16 mouse cellular contexts compared by ENCODE assay signal in genomic region chr11:32068736-32069490, GRCm38 (mm10).
DNase-seq lines count a peak whose midpoint lies in the region; ATAC-seq lines count a peak whose summit lies in the region.
"Had no signal": no experiment of that assay in that cellular context is flagged by ENCODE, and none has a peak within 500 bp of the region (broad histone marks: within the 10 kb centered on the region; RNA-seq: fewer than 3 reads in every experiment).

No protein-coding gene starts in this region.

- peak overlapping the region; percentile 66 for H3K27ac ChIP-seq in forebrain, embryonic 12.5 days
- no peak overlapping the region for H3K27ac ChIP-seq in forebrain, embryonic 10.5 days
- peak overlapping the region; percentile 28; the same call in 1 of the 2 replicates for H3K27ac ChIP-seq in hindbrain, embryonic 15.5 days (replicated peaks)
- no peak overlapping the region for H3K27ac ChIP-seq in hindbrain, embryonic 10.5 days
- peak overlapping the region; percentile 72 for H3K27ac ChIP-seq in midbrain, embryonic 15.5 days
- H3K27ac ChIP-seq in liver, embryonic 11.5 days (ENCODE audit: low read depth, low read length) = no peak overlapping the region
- H3K27ac ChIP-seq: embryonic facial prominence, embryonic 13.5 days; kidney, postnatal 0 days; liver, embryonic 13.5 days; neural tube, embryonic 12.5 days had no signal

- WGBS in forebrain, embryonic 12.5 days = 54% methylated on average over 12 of the region's 12 CpGs
- 82% methylated on average over 12 of the region's 12 CpGs for WGBS in forebrain, embryonic 10.5 days
- WGBS in hindbrain, embryonic 15.5 days = 64% methylated on average over 12 of the region's 12 CpGs
- 79% methylated on average over 12 of the region's 12 CpGs for WGBS in hindbrain, embryonic 10.5 days
- WGBS in midbrain, embryonic 15.5 days = 57% methylated on average over 12 of the region's 12 CpGs
- WGBS in liver, embryonic 11.5 days = 62% methylated on average over 12 of the region's 12 CpGs

- no peak; the same call in 1 of the 2 replicates for ATAC-seq in forebrain, embryonic 12.5 days (ENCODE audit: low FRiP score)
- no peak for ATAC-seq in hindbrain, embryonic 15.5 days (ENCODE audit: low FRiP score, low read depth)
- ATAC-seq in midbrain, embryonic 15.5 days (replicated peaks) = no peak
- ATAC-seq in liver, embryonic 11.5 days (replicated peaks; ENCODE audit: low FRiP score) = no peak
- ATAC-seq: lung, postnatal 0 days; Patski had no signal

- no peaks in the 10 kb centered on the region for H3K36me3 ChIP-seq in forebrain, embryonic 12.5 days (replicated peaks)
- no peaks in the 10 kb centered on the region for H3K36me3 ChIP-seq in forebrain, embryonic 10.5 days (replicated peaks)
- no peaks in the 10 kb centered on the region for H3K36me3 ChIP-seq in hindbrain, embryonic 15.5 days
- no peaks in the 10 kb centered on the region for H3K36me3 ChIP-seq in hindbrain, embryonic 10.5 days
- H3K36me3 ChIP-seq in midbrain, embryonic 15.5 days (replicated peaks) = no peaks in the 10 kb centered on the region
- H3K36me3 ChIP-seq in liver, embryonic 11.5 days (ENCODE audit: control insufficient read depth, insufficient read depth, low read length) = no peaks in the 10 kb centered on the region
- H3K36me3 ChIP-seq: embryonic facial prominence, embryonic 13.5 days; liver, embryonic 13.5 days; neural tube, embryonic 12.5 days had no signal

- H3K4me1 ChIP-seq in forebrain, embryonic 12.5 days = peaks cover 30% of the 10 kb centered on the region
- peaks cover 34% of the 10 kb centered on the region for H3K4me1 ChIP-seq in forebrain, embryonic 10.5 days
- peaks cover 19% of the 10 kb centered on the region for H3K4me1 ChIP-seq in hindbrain, embryonic 15.5 days (replicated peaks)
- H3K4me1 ChIP-seq in hindbrain, embryonic 10.5 days (replicated peaks) = peaks cover 9% of the 10 kb centered on the region
- peaks cover 29% of the 10 kb centered on the region for H3K4me1 ChIP-seq in midbrain, embryonic 15.5 days
- no peaks in the 10 kb centered on the region for H3K4me1 ChIP-seq in liver, embryonic 11.5 days (replicated peaks; ENCODE audit: control insufficient read depth, insufficient read depth, low read length)
- H3K4me1 ChIP-seq: liver, embryonic 13.5 days had no signal

- H3K9ac ChIP-seq in forebrain, embryonic 12.5 days = no peak overlapping the region
- no peak overlapping the region for H3K9ac ChIP-seq in hindbrain, embryonic 15.5 days
- no peak overlapping the region for H3K9ac ChIP-seq in midbrain, embryonic 15.5 days
- H3K9ac ChIP-seq in liver, embryonic 11.5 days (ENCODE audit: low read depth, low read length) = no peak overlapping the region
- H3K9ac ChIP-seq: embryonic facial prominence, embryonic 13.5 days; liver, embryonic 13.5 days; neural tube, embryonic 12.5 days had no signal

- DNase-seq in forebrain, embryonic 10.5 days (ENCODE audit: extremely low spot score, low spot score) = no peak
- DNase-seq in hindbrain, embryonic 10.5 days (ENCODE audit: low spot score) = no peak
- DNase-seq in thymus, postnatal 14 days = peak; percentile 81
- DNase-seq in B cell, adult 2 months = no peak
- no peak for DNase-seq in liver, embryonic 11.5 days (ENCODE audit: low spot score)
- DNase-seq: cerebellum, adult 11-12 months; heart, adult 11 months; liver, embryonic 13.5 days had no signal

- 0 out of 2 replicates have a peak, but pooled peaks cover 13% of the 10 kb centered on the region for H3K27me3 ChIP-seq in forebrain, embryonic 12.5 days
- peaks cover 14% of the 10 kb centered on the region; the same call in 1 of the 2 replicates for H3K27me3 ChIP-seq in forebrain, embryonic 10.5 days (ENCODE audit: poor library complexity, severe bottlenecking)
- H3K27me3 ChIP-seq in hindbrain, embryonic 15.5 days = no peaks in the 10 kb centered on the region
- no peaks in the 10 kb centered on the region for H3K27me3 ChIP-seq in hindbrain, embryonic 10.5 days (ENCODE audit: insufficient read depth, poor library complexity, severe bottlenecking)
- no peaks in the 10 kb centered on the region for H3K27me3 ChIP-seq in midbrain, embryonic 15.5 days (replicated peaks)
- H3K27me3 ChIP-seq in liver, embryonic 11.5 days (replicated peaks; ENCODE audit: control insufficient read depth, insufficient read depth, low read length) = no peaks in the 10 kb centered on the region
- H3K27me3 ChIP-seq: embryonic facial prominence, embryonic 13.5 days; liver, embryonic 13.5 days; neural tube, embryonic 12.5 days had no signal

- H3K9me3 ChIP-seq in forebrain, embryonic 12.5 days = no peaks in the 10 kb centered on the region
- no peaks in the 10 kb centered on the region for H3K9me3 ChIP-seq in forebrain, embryonic 10.5 days
- no peaks in the 10 kb centered on the region for H3K9me3 ChIP-seq in hindbrain, embryonic 15.5 days
- no peaks in the 10 kb centered on the region for H3K9me3 ChIP-seq in hindbrain, embryonic 10.5 days
- no peaks in the 10 kb centered on the region for H3K9me3 ChIP-seq in midbrain, embryonic 15.5 days
- no peaks in the 10 kb centered on the region for H3K9me3 ChIP-seq in liver, embryonic 11.5 days (ENCODE audit: control insufficient read depth, low read length)
- H3K9me3 ChIP-seq: embryonic facial prominence, embryonic 13.5 days; liver, embryonic 13.5 days; neural tube, embryonic 12.5 days had no signal

- no peak overlapping the region for H3K4me2 ChIP-seq in forebrain, embryonic 12.5 days
- H3K4me2 ChIP-seq in hindbrain, embryonic 15.5 days = no peak overlapping the region
- H3K4me2 ChIP-seq in midbrain, embryonic 15.5 days = no peak overlapping the region
- no peak overlapping the region for H3K4me2 ChIP-seq in liver, embryonic 11.5 days
- H3K4me2 ChIP-seq: embryonic facial prominence, embryonic 13.5 days; liver, embryonic 13.5 days; neural tube, embryonic 12.5 days had no signal

- no peak overlapping the region for H3K4me3 ChIP-seq in forebrain, embryonic 12.5 days (replicated peaks)
- H3K4me3 ChIP-seq in forebrain, embryonic 10.5 days = no peak overlapping the region
- H3K4me3 ChIP-seq in hindbrain, embryonic 15.5 days = no peak overlapping the region
- no peak overlapping the region for H3K4me3 ChIP-seq in hindbrain, embryonic 10.5 days
- H3K4me3 ChIP-seq in midbrain, embryonic 15.5 days = no peak overlapping the region
- no peak overlapping the region for H3K4me3 ChIP-seq in liver, embryonic 11.5 days (ENCODE audit: low read depth, low read length)
- H3K4me3 ChIP-seq: embryonic facial prominence, embryonic 13.5 days; liver, embryonic 13.5 days; neural tube, embryonic 12.5 days had no signal

Comparison
In these comparisons a context has a peak if more than half of its experiments do, and no peak if none do; other contexts are left out.
1. H3K27ac ChIP-seq: peak in forebrain, embryonic 12.5 days (single experiment), hindbrain, embryonic 15.5 days (single experiment) and midbrain, embryonic 15.5 days (single experiment); none in forebrain, embryonic 10.5 days (single experiment), hindbrain, embryonic 10.5 days (single experiment) and liver, embryonic 11.5 days (single experiment).